Mouse (Mus musculus): Measurements from ENCODE around the gene Slc7a1. TPM values are rescaled to one million over a fixed set of nuclear protein-coding genes. Genes with fewer than 3 reads are reported as not detected.

Slc7a1 gene
- polyA plus RNA-seq, 1 experiment from 2014 or later: 17.8 TPM

- H3K4me2 ChIP-seq (replicated peaks; ENCODE audit: low read depth): no peak overlapping the region
- H3K4me3 ChIP-seq (ENCODE audit: low read depth, low read length): no peak overlapping the region
- H3K4me1 ChIP-seq (replicated peaks; ENCODE audit: control insufficient read depth, insufficient read depth): no peaks in the 10 kb centered on the region
- ATAC-seq (ENCODE audit: low FRiP score, low TSS enrichment) (no peak), DNase-seq (ENCODE audit: low spot score) (no peak)
- no peak overlapping the region for H3K9ac ChIP-seq (ENCODE audit: low read length)
- WGBS: 27% methylated on average over 7 of the region's 7 CpGs
- TF ChIP-seq CTCF (IDR thresholded peaks at IDR 0.05; ENCODE audit: low read depth): no peak
- no peak for TF ChIP-seq EP300 (optimal IDR thresholded peaks at IDR 0.05)
- H3K27me3 ChIP-seq (ENCODE audit: control insufficient read depth, insufficient read depth, low read length): no peaks in the 10 kb centered on the region
- H3K9me3 ChIP-seq (ENCODE audit: control insufficient read depth, low read length): no peaks in the 10 kb centered on the region
- H3K36me3 ChIP-seq (ENCODE audit: control insufficient read depth, insufficient read depth, low read length): no peaks in the 10 kb centered on the region
- no peak overlapping the region for H3K27ac ChIP-seq (replicated peaks)
Measured at GRCm38 (mm10) chr5:148414233-148414632, 14.5 kb upstream of the Slc7a1 start.

- H3K4me2 ChIP-seq (replicated peaks; ENCODE audit: low read depth): no peak overlapping the region
- no peak overlapping the region for H3K9ac ChIP-seq (ENCODE audit: low read length)
- TF ChIP-seq CTCF (IDR thresholded peaks at IDR 0.05; ENCODE audit: low read depth): no peak
- no peaks in the 10 kb centered on the region for H3K4me1 ChIP-seq (replicated peaks; ENCODE audit: control insufficient read depth, insufficient read depth)
- no peaks in the 10 kb centered on the region for H3K36me3 ChIP-seq (ENCODE audit: control insufficient read depth, insufficient read depth, low read length)
- H3K9me3 ChIP-seq (ENCODE audit: control insufficient read depth, low read length): no peaks in the 10 kb centered on the region
- no peaks in the 10 kb centered on the region for H3K27me3 ChIP-seq (ENCODE audit: control insufficient read depth, insufficient read depth, low read length)
- H3K27ac ChIP-seq (replicated peaks): no peak overlapping the region
- H3K4me3 ChIP-seq (ENCODE audit: low read depth, low read length): no peak overlapping the region
- 93% methylated on average over 4 of the region's 4 CpGs for WGBS
- ATAC-seq (ENCODE audit: low FRiP score, low TSS enrichment) (no peak), DNase-seq (ENCODE audit: low spot score) (no peak)
Measured at GRCm38 (mm10) chr5:148412504-148412903, 12.8 kb upstream of the Slc7a1 start.

GRCm38 (mm10) chr5:148409465-148409864, 9.8 kb upstream of the Slc7a1 start:
- WGBS: 69% methylated on average over 8 of the region's 8 CpGs
- no peaks in the 10 kb centered on the region for H3K36me3 ChIP-seq (ENCODE audit: control insufficient read depth, insufficient read depth, low read length)
- no peak for TF ChIP-seq CTCF (IDR thresholded peaks at IDR 0.05; ENCODE audit: low read depth)
- TF ChIP-seq EP300 (optimal IDR thresholded peaks at IDR 0.05): no peak
- no peaks in the 10 kb centered on the region for H3K27me3 ChIP-seq (ENCODE audit: control insufficient read depth, insufficient read depth, low read length)
- H3K27ac ChIP-seq (replicated peaks): no peak overlapping the region
- DNase-seq (ENCODE audit: low spot score) (no peak), ATAC-seq (ENCODE audit: low FRiP score, low TSS enrichment) (no peak)
- no peak overlapping the region for H3K4me2 ChIP-seq (replicated peaks; ENCODE audit: low read depth)
- H3K4me3 ChIP-seq (ENCODE audit: low read depth, low read length): no peak overlapping the region
- no peaks in the 10 kb centered on the region for H3K4me1 ChIP-seq (replicated peaks; ENCODE audit: control insufficient read depth, insufficient read depth)
- H3K9me3 ChIP-seq (ENCODE audit: control insufficient read depth, low read length): no peaks in the 10 kb centered on the region
- H3K9ac ChIP-seq (ENCODE audit: low read length): no peak overlapping the region

GRCm38 (mm10) chr5:148406913-148407312, 7.2 kb upstream of the Slc7a1 start:
- no peak overlapping the region for H3K4me2 ChIP-seq (replicated peaks; ENCODE audit: low read depth)
- no peaks in the 10 kb centered on the region for H3K27me3 ChIP-seq (ENCODE audit: control insufficient read depth, insufficient read depth, low read length)
- H3K36me3 ChIP-seq (ENCODE audit: control insufficient read depth, insufficient read depth, low read length): no peaks in the 10 kb centered on the region
- WGBS: 95% methylated on average over 2 of the region's 2 CpGs
- no peak overlapping the region for H3K4me3 ChIP-seq (ENCODE audit: low read depth, low read length)
- no peak overlapping the region for H3K27ac ChIP-seq (replicated peaks)
- no peak overlapping the region for H3K9ac ChIP-seq (ENCODE audit: low read length)
- TF ChIP-seq EP300 (optimal IDR thresholded peaks at IDR 0.05) (no peak), CTCF (IDR thresholded peaks at IDR 0.05; ENCODE audit: low read depth) (peak; percentile 46; the same call in 1 of the 2 replicates)
- H3K9me3 ChIP-seq (ENCODE audit: control insufficient read depth, low read length): no peaks in the 10 kb centered on the region
- DNase-seq (ENCODE audit: low spot score) (no peak), ATAC-seq (ENCODE audit: low FRiP score, low TSS enrichment) (no peak)
- H3K4me1 ChIP-seq (replicated peaks; ENCODE audit: control insufficient read depth, insufficient read depth): no peaks in the 10 kb centered on the region

GRCm38 (mm10) chr5:148404548-148404947, 4.8 kb upstream of the Slc7a1 start:
- no peaks in the 10 kb centered on the region for H3K36me3 ChIP-seq (ENCODE audit: control insufficient read depth, insufficient read depth, low read length)
- H3K4me1 ChIP-seq (replicated peaks; ENCODE audit: control insufficient read depth, insufficient read depth): no peaks in the 10 kb centered on the region
- ATAC-seq (ENCODE audit: low FRiP score, low TSS enrichment) (no peak), DNase-seq (ENCODE audit: low spot score) (no peak)
- H3K9ac ChIP-seq (ENCODE audit: low read length): no peak overlapping the region
- WGBS: 93% methylated on average over 7 of the region's 7 CpGs
- no peak overlapping the region for H3K4me3 ChIP-seq (ENCODE audit: low read depth, low read length)
- H3K27ac ChIP-seq (replicated peaks): no peak overlapping the region
- no peaks in the 10 kb centered on the region for H3K9me3 ChIP-seq (ENCODE audit: control insufficient read depth, low read length)
- no peaks in the 10 kb centered on the region for H3K27me3 ChIP-seq (ENCODE audit: control insufficient read depth, insufficient read depth, low read length)
- H3K4me2 ChIP-seq (replicated peaks; ENCODE audit: low read depth): no peak overlapping the region
- no peak for TF ChIP-seq CTCF (IDR thresholded peaks at IDR 0.05; ENCODE audit: low read depth)
- no peak for TF ChIP-seq EP300 (optimal IDR thresholded peaks at IDR 0.05)

DNA sequence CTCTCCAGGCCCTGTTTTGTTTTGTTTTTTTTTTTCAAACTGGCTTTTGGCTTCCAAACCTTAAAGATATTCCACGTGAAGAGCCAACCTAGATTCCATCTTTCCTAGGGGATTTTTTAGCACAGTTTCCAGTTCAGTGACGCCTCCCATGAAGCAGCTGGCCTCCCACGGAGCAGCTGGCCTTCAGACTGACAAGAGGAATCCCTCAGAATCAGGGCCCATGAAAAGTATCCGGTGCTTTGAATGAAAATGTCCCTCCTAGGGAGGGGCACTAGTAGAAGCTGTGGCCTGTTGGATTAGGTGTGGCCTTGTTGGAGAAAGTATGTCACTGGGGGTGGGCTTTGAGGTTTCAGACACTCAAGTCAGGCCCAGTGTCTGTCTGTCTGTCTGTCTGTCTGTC, 2.9 kb upstream of the Slc7a1 start:
- H3K27ac ChIP-seq (replicated peaks): no peak overlapping the region
- no peaks in the 10 kb centered on the region for H3K9me3 ChIP-seq (ENCODE audit: control insufficient read depth, low read length)
- H3K4me3 ChIP-seq (ENCODE audit: low read depth, low read length): no peak overlapping the region
- no peak for DNase-seq (ENCODE audit: low spot score)
- 67% methylated on average over 4 of the region's 4 CpGs for WGBS
- H3K27me3 ChIP-seq (ENCODE audit: control insufficient read depth, insufficient read depth, low read length): no peaks in the 10 kb centered on the region
- H3K36me3 ChIP-seq (ENCODE audit: control insufficient read depth, insufficient read depth, low read length): no peaks in the 10 kb centered on the region
- H3K4me1 ChIP-seq (replicated peaks; ENCODE audit: control insufficient read depth, insufficient read depth): 0 out of 2 replicates have a peak, but pooled peaks cover 2% of the 10 kb centered on the region
- TF ChIP-seq EP300 (optimal IDR thresholded peaks at IDR 0.05) (no peak), CTCF (IDR thresholded peaks at IDR 0.05; ENCODE audit: low read depth) (no peak)
- ATAC-seq (ENCODE audit: low FRiP score, low TSS enrichment): no peak
- H3K9ac ChIP-seq (ENCODE audit: low read length): no peak overlapping the region
- H3K4me2 ChIP-seq (replicated peaks; ENCODE audit: low read depth): no peak overlapping the region

All from stomach, postnatal 0 days (tissue).